Mouse (Mus musculus): Measurements from ENCODE around the gene Reps2. TPM values are rescaled to one million over a fixed set of nuclear protein-coding genes. Genes with fewer than 3 reads are reported as not detected.

Gene Reps2
- polyA plus RNA-seq, 1 experiment from 2014 or later, result 1.8 TPM

GRCm38 (mm10) chrX:162641764-162642163 lies 1.7 kb downstream of the Reps2 start:
- peaks cover 52% of the 10 kb centered on the region for H3K27me3 ChIP-seq
- H3K9ac ChIP-seq, result no peak overlapping the region
- no peaks in the 10 kb centered on the region for H3K4me1 ChIP-seq (replicated peaks)
- H3K4me3 ChIP-seq, result 0 out of 2 replicates have a peak overlapping the region, but pooled peaks have one; percentile 59
- H3K36me3 ChIP-seq, result no peaks in the 10 kb centered on the region
- WGBS, result 78% methylated on average over 4 of the region's 4 CpGs
- no peak for ATAC-seq (ENCODE audit: low read depth)
- H3K4me2 ChIP-seq, result peak overlapping the region; percentile 64
- H3K27ac ChIP-seq (replicated peaks), result no peak overlapping the region
- H3K9me3 ChIP-seq, result no peaks in the 10 kb centered on the region

GRCm38 (mm10) chrX:162635159-162635558 lies 8.3 kb downstream of the Reps2 start:
- no peak overlapping the region for H3K27ac ChIP-seq (replicated peaks)
- peaks cover 23% of the 10 kb centered on the region for H3K27me3 ChIP-seq
- ATAC-seq (ENCODE audit: low read depth), result no peak
- H3K9me3 ChIP-seq, result no peaks in the 10 kb centered on the region
- no peaks in the 10 kb centered on the region for H3K4me1 ChIP-seq (replicated peaks)
- 55% methylated on average over 2 of the region's 2 CpGs for WGBS
- no peaks in the 10 kb centered on the region for H3K36me3 ChIP-seq
- H3K4me3 ChIP-seq, result no peak overlapping the region
- H3K4me2 ChIP-seq, result no peak overlapping the region
- H3K9ac ChIP-seq, result no peak overlapping the region

- Histone ChIP-seq H3K27me3 (no peaks in the 10 kb centered on the region; the same call in 1 of the 2 replicates), H3K9me3 (no peaks in the 10 kb centered on the region), H3K4me2 (no peak overlapping the region), H3K9ac (no peak overlapping the region), H3K36me3 (no peaks in the 10 kb centered on the region), H3K4me1 (replicated peaks) (no peaks in the 10 kb centered on the region), H3K4me3 (no peak overlapping the region), H3K27ac (replicated peaks) (no peak overlapping the region)
- WGBS, result 59% methylated on average over 1 of the region's 1 CpGs
- ATAC-seq (ENCODE audit: low read depth), result no peak
Measured at GRCm38 (mm10) chrX:162622091-162622437, 21.4 kb downstream of the Reps2 start.

GRCm38 (mm10) chrX:162621194-162622090 lies 22.0 kb downstream of the Reps2 start:
- Histone ChIP-seq H3K9me3 (no peaks in the 10 kb centered on the region), H3K4me3 (no peak overlapping the region), H3K4me1 (replicated peaks) (no peaks in the 10 kb centered on the region), H3K27ac (replicated peaks) (no peak overlapping the region), H3K4me2 (no peak overlapping the region), H3K9ac (no peak overlapping the region), H3K27me3 (no peaks in the 10 kb centered on the region; the same call in 1 of the 2 replicates), H3K36me3 (no peaks in the 10 kb centered on the region)
- WGBS, result 78% methylated on average over 5 of the region's 5 CpGs
- ATAC-seq (ENCODE audit: low read depth), result 0 out of 2 replicates have a peak, but pooled peaks have one; percentile 53

- Histone ChIP-seq H3K9ac (no peak overlapping the region), H3K36me3 (no peaks in the 10 kb centered on the region), H3K9me3 (no peaks in the 10 kb centered on the region), H3K4me2 (no peak overlapping the region), H3K27ac (replicated peaks) (no peak overlapping the region), H3K4me1 (replicated peaks) (no peaks in the 10 kb centered on the region), H3K4me3 (no peak overlapping the region), H3K27me3 (peaks cover 8% of the 10 kb centered on the region; the same call in 1 of the 2 replicates)
- ATAC-seq (ENCODE audit: low read depth), result no peak
- WGBS, result 81% methylated on average over 2 of the region's 2 CpGs
Measured at GRCm38 (mm10) chrX:162619705-162620104, 23.7 kb downstream of the Reps2 start.

- Histone ChIP-seq H3K9me3 (no peaks in the 10 kb centered on the region), H3K9ac (no peak overlapping the region), H3K4me1 (replicated peaks) (no peaks in the 10 kb centered on the region), H3K4me3 (no peak overlapping the region), H3K36me3 (no peaks in the 10 kb centered on the region), H3K27me3 (peaks cover 12% of the 10 kb centered on the region; the same call in 1 of the 2 replicates), H3K4me2 (no peak overlapping the region), H3K27ac (replicated peaks) (no peak overlapping the region)
- no peak for ATAC-seq (ENCODE audit: low read depth)
- 94% methylated on average over 3 of the region's 3 CpGs for WGBS
Measured at GRCm38 (mm10) chrX:162618547-162618946, 24.9 kb downstream of the Reps2 start.

- H3K27me3 ChIP-seq, result 0 out of 2 replicates have a peak, but pooled peaks cover 15% of the 10 kb centered on the region
- no peaks in the 10 kb centered on the region for H3K4me1 ChIP-seq (replicated peaks)
- no peak overlapping the region for H3K9ac ChIP-seq
- H3K9me3 ChIP-seq, result no peaks in the 10 kb centered on the region
- no peak overlapping the region for H3K4me2 ChIP-seq
- H3K27ac ChIP-seq (replicated peaks), result no peak overlapping the region
- H3K36me3 ChIP-seq, result no peaks in the 10 kb centered on the region
- 75% methylated on average over 2 of the region's 2 CpGs for WGBS
- ATAC-seq (ENCODE audit: low read depth), result no peak
- H3K4me3 ChIP-seq, result no peak overlapping the region
Measured at GRCm38 (mm10) chrX:162606113-162606512, 37.3 kb downstream of the Reps2 start.

GRCm38 (mm10) chrX:162599666-162600065 lies 43.8 kb downstream of the Reps2 start:
- ATAC-seq (ENCODE audit: low read depth), result peak; percentile 59; the same call in 1 of the 2 replicates
- Histone ChIP-seq H3K9me3 (no peaks in the 10 kb centered on the region), H3K9ac (no peak overlapping the region), H3K4me3 (no peak overlapping the region), H3K4me2 (no peak overlapping the region), H3K36me3 (no peaks in the 10 kb centered on the region), H3K4me1 (replicated peaks) (no peaks in the 10 kb centered on the region), H3K27ac (replicated peaks) (no peak overlapping the region), H3K27me3 (peaks cover 4% of the 10 kb centered on the region; the same call in 1 of the 2 replicates)
- WGBS, result 80% methylated on average over 3 of the region's 3 CpGs

GRCm38 (mm10) chrX:162591005-162591801 lies 52.2 kb downstream of the Reps2 start:
- Histone ChIP-seq H3K27me3 (peaks cover 20% of the 10 kb centered on the region), H3K9ac (no peak overlapping the region), H3K4me2 (no peak overlapping the region), H3K27ac (replicated peaks) (no peak overlapping the region), H3K4me1 (replicated peaks) (0 out of 2 replicates have a peak, but pooled peaks cover 6% of the 10 kb centered on the region), H3K36me3 (no peaks in the 10 kb centered on the region), H3K9me3 (no peaks in the 10 kb centered on the region), H3K4me3 (no peak overlapping the region)
- no peak for ATAC-seq (ENCODE audit: low read depth)
- WGBS, result 42% methylated on average over 8 of the region's 8 CpGs

- H3K36me3 ChIP-seq, result no peaks in the 10 kb centered on the region
- WGBS, result 81% methylated on average over 6 of the region's 6 CpGs
- no peak overlapping the region for H3K4me2 ChIP-seq
- H3K9ac ChIP-seq, result no peak overlapping the region
- no peak for ATAC-seq (ENCODE audit: low read depth)
- no peaks in the 10 kb centered on the region for H3K9me3 ChIP-seq
- peaks cover 18% of the 10 kb centered on the region for H3K27me3 ChIP-seq
- H3K27ac ChIP-seq (replicated peaks), result no peak overlapping the region
- no peak overlapping the region for H3K4me3 ChIP-seq
- H3K4me1 ChIP-seq (replicated peaks), result 0 out of 2 replicates have a peak, but pooled peaks cover 6% of the 10 kb centered on the region
Measured at GRCm38 (mm10) chrX:162590145-162590790, 53.2 kb downstream of the Reps2 start.

- no peak overlapping the region for H3K4me2 ChIP-seq
- H3K9ac ChIP-seq, result no peak overlapping the region
- H3K4me1 ChIP-seq (replicated peaks), result 0 out of 2 replicates have a peak, but pooled peaks cover 6% of the 10 kb centered on the region
- H3K27ac ChIP-seq (replicated peaks), result no peak overlapping the region
- H3K4me3 ChIP-seq, result no peak overlapping the region
- WGBS, result 82% methylated on average over 3 of the region's 3 CpGs
- H3K27me3 ChIP-seq, result peaks cover 23% of the 10 kb centered on the region
- no peaks in the 10 kb centered on the region for H3K36me3 ChIP-seq
- no peaks in the 10 kb centered on the region for H3K9me3 ChIP-seq
- ATAC-seq (ENCODE audit: low read depth), result no peak
Measured at GRCm38 (mm10) chrX:162589173-162589805, 54.2 kb downstream of the Reps2 start.
